Mouse (Mus musculus) kidney, adult 18-20 months (tissue): ENCODE measurements at regions not wholly inside any gene's neighbourhood (a gene's known extent, or its start where the extent isn't known, plus 50 kb on each side); places are given as distances from the start of the nearest gene placed in this dataset.

Experiments used
- DNase-seq: peaks from one replicate; pipeline ENCODE4 v3.0.0; 2021

- DNase-seq: no peak
These were observed 77.7 kb downstream of the Efnb1 start for GRCm38 (mm10) chrX:99213565-99214153.

GRCm38 (mm10) chrX:99204077-99204476, 68.1 kb downstream of the Efnb1 start:
- DNase-seq: no peak

GRCm38 (mm10) chrX:99201081-99201480, 65.2 kb downstream of the Efnb1 start:
- no peak for DNase-seq

GRCm38 (mm10) chrX:99199669-99200068, 63.7 kb downstream of the Efnb1 start:
- DNase-seq: peak; percentile 53

GRCm38 (mm10) chrX:99198961-99199631, 63.2 kb downstream of the Efnb1 start:
- peak; percentile 70 for DNase-seq
